Mouse (Mus musculus) testis, postnatal 14 days (tissue): ENCODE data around the gene Scyl1.

Experiments used
- DNase-seq: peaks from one replicate; pipeline ENCODE4 v3.0.0; 2021; ENCODE audit warnings: low spot score

The Scyl1 gene

GRCm38 (mm10) chr19:5742241-5742641 lies 29.0 kb downstream of the Scyl1 start:
- DNase-seq: no peak

- DNase-seq: peak; percentile 72
Measured at GRCm38 (mm10) chr19:5741641-5742240, 29.5 kb downstream of the Scyl1 start.

GRCm38 (mm10) chr19:5740320-5741317 lies 30.6 kb downstream of the Scyl1 start, which contains the start of gene Ltbp3:
Gene Ltbp3, plus strand, starts transcription at chr19:5740904.
- DNase-seq: peak; percentile 83

- no peak for DNase-seq
Measured at GRCm38 (mm10) chr19:5739446-5739845, 31.8 kb downstream of the Scyl1 start.

- no peak for DNase-seq
Measured at GRCm38 (mm10) chr19:5734325-5734724, 36.9 kb downstream of the Scyl1 start.

- DNase-seq: peak; percentile 94
Measured at GRCm38 (mm10) chr19:5731264-5731978, 39.8 kb downstream of the Scyl1 start.

- DNase-seq: no peak
Measured at GRCm38 (mm10) chr19:5730314-5731186, 40.7 kb downstream of the Scyl1 start.

GRCm38 (mm10) chr19:5729444-5729815 lies 41.8 kb downstream of the Scyl1 start, which contains the start of gene Fam89b:
Gene Fam89b, minus strand, starts transcription at chr19:5729653.
- DNase-seq: peak; percentile 80

GRCm38 (mm10) chr19:5728631-5729443 lies 42.4 kb downstream of the Scyl1 start:
- peak; percentile 60 for DNase-seq

GRCm38 (mm10) chr19:5727701-5728100 lies 43.5 kb downstream of the Scyl1 start:
- peak; percentile 78 for DNase-seq

GRCm38 (mm10) chr19:5726961-5727578 lies 44.1 kb downstream of the Scyl1 start:
- DNase-seq: no peak

GRCm38 (mm10) chr19:5725767-5726515 lies 45.3 kb downstream of the Scyl1 start, which contains the start of gene Ehbp1l1:
Gene Ehbp1l1, minus strand, starts transcription at chr19:5726317.
- peak; percentile 41 for DNase-seq

- no peak for DNase-seq
Measured at GRCm38 (mm10) chr19:5725029-5725707, 46.1 kb downstream of the Scyl1 start.

GRCm38 (mm10) chr19:5724549-5724941 lies 46.7 kb downstream of the Scyl1 start:
- DNase-seq: peak; percentile 35

GRCm38 (mm10) chr19:5723934-5724548 lies 47.2 kb downstream of the Scyl1 start:
- DNase-seq: no peak

GRCm38 (mm10) chr19:5722848-5723425 lies 48.3 kb downstream of the Scyl1 start:
- DNase-seq: no peak

GRCm38 (mm10) chr19:5721233-5721632 lies 50.0 kb downstream of the Scyl1 start:
- DNase-seq: no peak

GRCm38 (mm10) chr19:5716955-5717354 lies 54.3 kb downstream of the Scyl1 start:
- DNase-seq: no peak
